16 mouse cellular contexts compared by ENCODE assay signal in genomic region chr2:34086130-34086529, GRCm38 (mm10).
A peak's percentile ranks its signal among the peaks of the same experiment; 100 is the strongest.
DNase-seq lines count a peak whose midpoint lies in the region; ATAC-seq and TF ChIP-seq lines count a peak whose summit lies in the region.
"Had no signal": no experiment of that assay in that cellular context is flagged by ENCODE, and none has a peak within 500 bp of the region (broad histone marks: within the 10 kb centered on the region; RNA-seq: fewer than 3 reads in every experiment).

No protein-coding gene starts in this region.

- no peak overlapping the region for H3K4me3 ChIP-seq in forebrain, embryonic 15.5 days
- H3K4me3 ChIP-seq in forebrain, embryonic 10.5 days, result no peak overlapping the region
- no peak overlapping the region for H3K4me3 ChIP-seq in neural tube, embryonic 13.5 days
- no peak overlapping the region for H3K4me3 ChIP-seq in neural tube, embryonic 15.5 days (replicated peaks)
- H3K4me3 ChIP-seq in hindbrain, postnatal 0 days (ENCODE audit: low read length), result no peak overlapping the region
- H3K4me3 ChIP-seq in gastrocnemius, adult 2 months, result no peak overlapping the region
- H3K4me3 ChIP-seq: erythroblast, embryonic 14.5 days; heart, embryonic 13.5 days; liver, embryonic 13.5 days had no signal

- ATAC-seq in forebrain, embryonic 15.5 days (replicated peaks), result peak; percentile 55; the same call in 1 of the 2 replicates
- ATAC-seq in neural tube, embryonic 13.5 days (ENCODE audit: low read depth), result peak; percentile 64; the same call in 1 of the 2 replicates
- no peak for ATAC-seq in neural tube, embryonic 15.5 days (ENCODE audit: low FRiP score)
- peak; percentile 73 for ATAC-seq in hindbrain, postnatal 0 days
- ATAC-seq: inflammation-experienced regulatory T-cells, adult 6 months had no signal

- no peak for TF ChIP-seq CTCF in hindbrain, postnatal 0 days (IDR thresholded peaks at IDR 0.05; ENCODE audit: low read depth)
- TF ChIP-seq CTCF in gastrocnemius, adult 2 months (IDR thresholded peaks at IDR 0.05), result no peak

- intact Hi-C loops in gastrocnemius, adult 2 months (cut with DNase I), result no loop called here

- H3K27me3 ChIP-seq in forebrain, embryonic 15.5 days, result peaks cover 7% of the 10 kb centered on the region; the same call in 1 of the 2 replicates
- no peaks in the 10 kb centered on the region for H3K27me3 ChIP-seq in forebrain, embryonic 10.5 days (ENCODE audit: poor library complexity, severe bottlenecking)
- H3K27me3 ChIP-seq in neural tube, embryonic 13.5 days, result no peaks in the 10 kb centered on the region
- no peaks in the 10 kb centered on the region for H3K27me3 ChIP-seq in neural tube, embryonic 15.5 days (replicated peaks)
- H3K27me3 ChIP-seq in hindbrain, postnatal 0 days (ENCODE audit: insufficient read depth, low read length), result no peaks in the 10 kb centered on the region
- H3K27me3 ChIP-seq: heart, embryonic 13.5 days; liver, embryonic 13.5 days had no signal

- no peaks in the 10 kb centered on the region for H3K9me3 ChIP-seq in forebrain, embryonic 15.5 days
- peaks cover under 1% of the 10 kb centered on the region; the same call in 1 of the 2 replicates for H3K9me3 ChIP-seq in forebrain, embryonic 10.5 days
- peaks cover 4% of the 10 kb centered on the region; the same call in 1 of the 2 replicates for H3K9me3 ChIP-seq in neural tube, embryonic 13.5 days
- H3K9me3 ChIP-seq in neural tube, embryonic 15.5 days (replicated peaks), result no peaks in the 10 kb centered on the region
- H3K9me3 ChIP-seq in hindbrain, postnatal 0 days (ENCODE audit: low read length), result no peaks in the 10 kb centered on the region
- H3K9me3 ChIP-seq: heart, embryonic 13.5 days; liver, embryonic 13.5 days had no signal

- no peaks in the 10 kb centered on the region for H3K36me3 ChIP-seq in forebrain, embryonic 15.5 days
- H3K36me3 ChIP-seq in forebrain, embryonic 10.5 days (replicated peaks), result no peaks in the 10 kb centered on the region
- H3K36me3 ChIP-seq in neural tube, embryonic 13.5 days, result no peaks in the 10 kb centered on the region
- no peaks in the 10 kb centered on the region for H3K36me3 ChIP-seq in neural tube, embryonic 15.5 days
- H3K36me3 ChIP-seq in hindbrain, postnatal 0 days (ENCODE audit: insufficient read depth, low read length), result no peaks in the 10 kb centered on the region
- H3K36me3 ChIP-seq: heart, embryonic 13.5 days; liver, embryonic 13.5 days had no signal

- H3K27ac ChIP-seq in forebrain, embryonic 15.5 days (replicated peaks), result no peak overlapping the region
- no peak overlapping the region for H3K27ac ChIP-seq in forebrain, embryonic 10.5 days
- H3K27ac ChIP-seq in neural tube, embryonic 13.5 days (replicated peaks), result no peak overlapping the region
- H3K27ac ChIP-seq in neural tube, embryonic 15.5 days (replicated peaks), result no peak overlapping the region
- no peak overlapping the region for H3K27ac ChIP-seq in hindbrain, postnatal 0 days
- no peak overlapping the region for H3K27ac ChIP-seq in gastrocnemius, adult 2 months
- H3K27ac ChIP-seq: heart, embryonic 13.5 days; liver, embryonic 13.5 days; stomach, postnatal 0 days had no signal

- H3K9ac ChIP-seq in forebrain, embryonic 15.5 days (replicated peaks), result no peak overlapping the region
- no peak overlapping the region for H3K9ac ChIP-seq in neural tube, embryonic 13.5 days
- no peak overlapping the region for H3K9ac ChIP-seq in neural tube, embryonic 15.5 days (replicated peaks)
- no peak overlapping the region for H3K9ac ChIP-seq in hindbrain, postnatal 0 days (replicated peaks; ENCODE audit: low read length)
- H3K9ac ChIP-seq: heart, embryonic 13.5 days; liver, embryonic 13.5 days had no signal

- peaks cover 19% of the 10 kb centered on the region for H3K4me1 ChIP-seq in forebrain, embryonic 15.5 days
- peaks cover 18% of the 10 kb centered on the region for H3K4me1 ChIP-seq in forebrain, embryonic 10.5 days
- H3K4me1 ChIP-seq in neural tube, embryonic 13.5 days (replicated peaks), result peaks cover 32% of the 10 kb centered on the region
- H3K4me1 ChIP-seq in neural tube, embryonic 15.5 days, result peaks cover 15% of the 10 kb centered on the region
- no peaks in the 10 kb centered on the region for H3K4me1 ChIP-seq in hindbrain, postnatal 0 days (ENCODE audit: insufficient read depth, low read length)
- H3K4me1 ChIP-seq: heart, embryonic 13.5 days; liver, embryonic 13.5 days had no signal

- no peak overlapping the region for H3K4me2 ChIP-seq in forebrain, embryonic 15.5 days (replicated peaks)
- H3K4me2 ChIP-seq in neural tube, embryonic 13.5 days, result no peak overlapping the region
- no peak overlapping the region for H3K4me2 ChIP-seq in neural tube, embryonic 15.5 days
- H3K4me2 ChIP-seq in hindbrain, postnatal 0 days (ENCODE audit: low read depth, low read length), result no peak overlapping the region
- H3K4me2 ChIP-seq: heart, embryonic 13.5 days; liver, embryonic 13.5 days; midbrain, embryonic 11.5 days had no signal

- 36% methylated on average over 3 of the region's 3 CpGs for WGBS in forebrain, embryonic 15.5 days
- WGBS in forebrain, embryonic 10.5 days, result 88% methylated on average over 3 of the region's 3 CpGs
- WGBS in neural tube, embryonic 13.5 days, result 65% methylated on average over 3 of the region's 3 CpGs
- WGBS in neural tube, embryonic 15.5 days, result 55% methylated on average over 3 of the region's 3 CpGs
- 37% methylated on average over 3 of the region's 3 CpGs for WGBS in hindbrain, postnatal 0 days

- DNase-seq in forebrain, embryonic 10.5 days (ENCODE audit: extremely low spot score, low spot score), result no peak
- DNase-seq in hindbrain, postnatal 0 days (ENCODE audit: low spot score), result peak; percentile 84
- DNase-seq in right cerebral cortex, postnatal 14 days, result peak; percentile 58
- DNase-seq in ovary, postnatal 36 days (ENCODE audit: low spot score), result no peak
- no peak for DNase-seq in gastrocnemius, adult 2 months
- DNase-seq: gastrocnemius, postnatal 25 days; liver, embryonic 13.5 days; lung, postnatal 14 days had no signal

Comparison
In these comparisons a context has a peak if more than half of its experiments do, and no peak if none do; other contexts are left out.
1. DNase-seq: peak in hindbrain, postnatal 0 days (single experiment) and right cerebral cortex, postnatal 14 days (single experiment); none in forebrain, embryonic 10.5 days (single experiment), ovary, postnatal 36 days (single experiment) and gastrocnemius, adult 2 months (single experiment).